Mouse (Mus musculus) heart, embryonic 14.5 days (tissue): ENCODE measurements around the gene Tpra1. TPM values are rescaled to one million over a fixed set of nuclear protein-coding genes. Genes with fewer than 3 reads are reported as not detected.

ENCODE experiments used
- ATAC-seq: fragments of 200-750 bp; cut with Nextera tagmentation; 2 replicates; pipeline ENCODE4 v1.8.0; 2017; ENCODE audit warnings: low read depth, moderate TSS enrichment; ENCODE audit not compliant: insufficient number of reproducible peaks, insufficient read depth, low FRiP score
- H3K27ac ChIP-seq, 2 experiments: fragments of 200-500 bp in 1 of 2; fragments of 300-500 bp in 1 of 2; sonication (generic) in 1 of 2; replicated peaks in 1 of 2; 2 replicates each; pipeline ENCODE4 v1.5.1; 2012 to 2014; ENCODE audit warnings: low read depth in 2 of 2, low read length in 2 of 2, control low read depth in 1 of 2, mild to moderate bottlenecking in 1 of 2, mixed read lengths in 1 of 2; ENCODE audit not compliant: control insufficient read depth in 1 of 2, insufficient read depth in 1 of 2
- H3K27me3 ChIP-seq: fragments of 300-500 bp; sonication (generic); 2 replicates; pipeline ENCODE4 v1.6.1; 2014; ENCODE audit warnings: mild to moderate bottlenecking, low read length, control low read depth; ENCODE audit not compliant: control insufficient read depth, insufficient read depth
- H3K36me3 ChIP-seq: fragments of 300-500 bp; sonication (generic); 2 replicates; pipeline ENCODE4 v1.6.1; 2014; ENCODE audit warnings: mild to moderate bottlenecking, control low read depth, low read length, mixed read lengths; ENCODE audit not compliant: control insufficient read depth, insufficient read depth
- H3K4me1 ChIP-seq, 2 experiments: fragments of 200-500 bp in 1 of 2; fragments of 300-500 bp in 1 of 2; sonication (generic) in 1 of 2; 2 replicates each; pipeline ENCODE4 v1.6.1; 2012 to 2014; ENCODE audit warnings: low read length in 2 of 2, control low read depth in 1 of 2, mixed read lengths in 1 of 2; ENCODE audit not compliant: control insufficient read depth in 2 of 2, insufficient read depth in 2 of 2
- H3K4me2 ChIP-seq: fragments of 300-500 bp; sonication (generic); 2 replicates; pipeline ENCODE4 v1.6.1; 2014; ENCODE audit warnings: mild to moderate bottlenecking, low read length
- H3K4me3 ChIP-seq, 2 experiments: fragments of 200-500 bp in 1 of 2; fragments of 300-500 bp in 1 of 2; sonication (generic) in 1 of 2; 2 replicates each; pipeline ENCODE4 v1.5.1; 2012 to 2014; ENCODE audit warnings: low read length in 2 of 2, mild to moderate bottlenecking in 2 of 2, control low read depth in 1 of 2, low read depth in 1 of 2, moderate library complexity in 1 of 2; ENCODE audit not compliant: control insufficient read depth in 1 of 2, insufficient read depth in 1 of 2
- H3K9ac ChIP-seq: fragments of 300-500 bp; sonication (generic); 2 replicates; pipeline ENCODE4 v1.6.1; 2014; ENCODE audit warnings: mild to moderate bottlenecking, low read length
- H3K9me3 ChIP-seq: fragments of 300-500 bp; sonication (generic); 2 replicates; pipeline ENCODE4 v1.6.1; 2016; ENCODE audit warnings: low read length, control low read depth; ENCODE audit not compliant: control insufficient read depth
- WGBS: fragments of 180-500 bp; shearing (Covaris S2); extraction: QIAGEN DNeasy Blood & Tissue Kit; methylation state at CpG from one replicate; pipeline ENCODE4 v1.1.7; 2014; 5-methylcytosine and 5-hydroxymethylcytosine counted together
- polyA plus RNA-seq: library from polyadenylated mRNA; unstranded; fragments of >200 nt; fragmentation: Nextera tagmentation; extraction: Ambion mirVana; gene quantifications from 2 replicates; pipeline ENCODE4 v1.2.1, GENCODE M21; 2014

Gene Tpra1
- polyA plus RNA-seq, 1 experiment from 2014 or later, result 39.5 TPM

DNA sequence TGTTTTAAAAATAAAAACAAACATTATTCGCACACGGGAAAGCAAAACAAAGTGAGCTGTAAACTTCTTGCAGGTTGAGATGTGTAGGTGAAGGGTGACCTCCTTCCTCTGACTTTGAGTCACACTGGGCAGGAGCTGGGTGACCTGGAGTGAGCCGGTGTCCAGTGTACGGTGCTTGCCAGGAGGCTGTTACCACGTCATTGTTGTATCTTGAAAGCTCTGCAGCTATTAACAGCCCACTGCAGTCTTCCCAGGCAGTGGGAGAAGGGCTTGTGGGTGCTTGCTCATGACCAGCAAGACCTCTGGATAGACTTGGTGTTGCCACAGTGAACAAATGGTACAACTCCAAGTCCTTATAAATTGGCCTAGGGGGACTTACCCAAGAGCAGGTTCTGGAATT, 12.7 kb downstream of the Tpra1 start:
- peaks cover 15 to 22% of the 10 kb centered on the region in 2 experiments for H3K4me1 ChIP-seq
- H3K4me2 ChIP-seq, result no peak overlapping the region
- no peak overlapping the region for H3K4me3 ChIP-seq
- no peak overlapping the region for H3K9ac ChIP-seq
- H3K27me3 ChIP-seq, result no peaks in the 10 kb centered on the region
- H3K36me3 ChIP-seq, result peaks cover 22% of the 10 kb centered on the region
- no peaks in the 10 kb centered on the region for H3K9me3 ChIP-seq
- no peak for ATAC-seq
- peak overlapping the region in 1 of 2 experiments; percentile 46; a peak in 2 of 4 replicates for H3K27ac ChIP-seq
- WGBS, result 42% methylated on average over 5 of the region's 5 CpGs

DNA sequence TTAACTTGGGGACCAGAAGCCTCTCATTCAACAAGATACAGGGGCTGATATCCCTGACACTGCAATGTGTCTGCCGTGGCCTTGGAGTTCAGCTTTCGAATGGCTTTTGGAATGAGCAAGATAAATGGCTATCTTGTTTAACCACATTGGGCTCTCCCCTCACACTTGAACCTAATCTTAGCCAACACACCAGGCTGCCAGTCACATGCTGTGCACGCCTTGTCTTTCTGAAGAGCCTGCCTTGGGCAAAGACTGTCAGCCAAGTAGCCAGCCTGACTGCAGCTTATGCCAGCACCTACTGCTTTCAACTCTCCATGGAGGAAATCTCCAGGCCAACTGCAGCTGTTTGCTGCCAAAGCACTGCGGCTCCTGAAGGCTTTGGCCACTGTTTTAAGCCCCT, 13.5 kb downstream of the Tpra1 start:
- Histone ChIP-seq H3K4me1 (peaks cover 17 to 22% of the 10 kb centered on the region in 2 experiments), H3K9me3 (no peaks in the 10 kb centered on the region), H3K27ac (peak overlapping the region; percentile 46 to 54), H3K27me3 (no peaks in the 10 kb centered on the region), H3K4me2 (no peak overlapping the region), H3K4me3 (no peak overlapping the region), H3K36me3 (peaks cover 15% of the 10 kb centered on the region), H3K9ac (no peak overlapping the region)
- 31% methylated on average over 4 of the region's 4 CpGs for WGBS
- no peak for ATAC-seq

DNA sequence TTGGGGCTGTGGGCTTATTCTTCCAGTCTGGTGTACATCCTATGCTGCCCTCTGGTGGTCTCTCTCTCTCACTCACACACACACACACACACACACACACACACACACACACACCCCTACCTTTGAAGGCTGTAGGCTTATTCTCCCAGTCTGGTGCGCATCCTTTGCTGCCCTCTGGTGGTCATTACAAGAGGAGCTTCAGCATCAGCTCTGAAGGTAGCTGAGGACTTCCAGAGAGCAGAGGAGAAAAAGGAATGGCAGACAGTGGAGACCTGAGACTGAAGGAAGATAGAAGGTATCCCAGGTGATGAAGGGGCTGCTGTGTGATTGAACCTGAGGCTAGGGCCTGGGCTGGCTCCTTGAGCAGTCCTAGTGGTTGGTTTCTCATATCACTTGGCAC, 14.1 kb downstream of the Tpra1 start:
- Histone ChIP-seq H3K9me3 (no peaks in the 10 kb centered on the region), H3K27ac (0 out of 4 replicates have a peak overlapping the region, but pooled peaks of 1 of the 2 experiments have one; percentile 54), H3K4me1 (peaks cover 17 to 22% of the 10 kb centered on the region in 2 experiments), H3K4me2 (no peak overlapping the region), H3K27me3 (no peaks in the 10 kb centered on the region), H3K9ac (no peak overlapping the region), H3K4me3 (no peak overlapping the region), H3K36me3 (peaks cover 14% of the 10 kb centered on the region)
- ATAC-seq, result no peak
- WGBS, result 65% methylated on average over 1 of the region's 1 CpGs

DNA sequence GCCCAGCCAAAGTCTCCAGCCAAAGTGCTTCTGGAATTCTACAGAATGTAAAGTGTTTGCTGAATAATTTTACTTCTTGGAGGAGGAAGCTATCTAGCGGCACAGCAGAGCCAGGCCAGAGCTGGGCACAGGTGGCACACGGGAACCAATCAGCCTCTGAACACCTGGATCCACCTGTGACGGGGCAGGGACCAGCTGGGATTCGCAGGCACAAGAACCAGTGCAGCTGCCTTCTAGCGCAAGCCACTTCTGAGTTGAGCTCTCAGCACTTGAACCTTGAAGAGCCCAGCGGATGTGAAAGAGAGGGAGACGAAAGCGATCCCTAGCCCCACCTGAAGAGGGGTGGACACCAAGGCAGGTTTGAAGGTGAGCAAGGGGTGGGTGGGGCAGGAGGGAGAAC, 16.8 kb downstream of the Tpra1 start:
- H3K4me2 ChIP-seq, result no peak overlapping the region
- no peak overlapping the region for H3K27ac ChIP-seq
- H3K9ac ChIP-seq, result no peak overlapping the region
- ATAC-seq, result no peak
- no peak overlapping the region for H3K4me3 ChIP-seq
- H3K36me3 ChIP-seq, result no peaks in the 10 kb centered on the region
- peaks cover 12 to 15% of the 10 kb centered on the region in 2 experiments for H3K4me1 ChIP-seq
- no peaks in the 10 kb centered on the region for H3K27me3 ChIP-seq
- WGBS, result 76% methylated on average over 8 of the region's 8 CpGs
- H3K9me3 ChIP-seq, result no peaks in the 10 kb centered on the region

DNA sequence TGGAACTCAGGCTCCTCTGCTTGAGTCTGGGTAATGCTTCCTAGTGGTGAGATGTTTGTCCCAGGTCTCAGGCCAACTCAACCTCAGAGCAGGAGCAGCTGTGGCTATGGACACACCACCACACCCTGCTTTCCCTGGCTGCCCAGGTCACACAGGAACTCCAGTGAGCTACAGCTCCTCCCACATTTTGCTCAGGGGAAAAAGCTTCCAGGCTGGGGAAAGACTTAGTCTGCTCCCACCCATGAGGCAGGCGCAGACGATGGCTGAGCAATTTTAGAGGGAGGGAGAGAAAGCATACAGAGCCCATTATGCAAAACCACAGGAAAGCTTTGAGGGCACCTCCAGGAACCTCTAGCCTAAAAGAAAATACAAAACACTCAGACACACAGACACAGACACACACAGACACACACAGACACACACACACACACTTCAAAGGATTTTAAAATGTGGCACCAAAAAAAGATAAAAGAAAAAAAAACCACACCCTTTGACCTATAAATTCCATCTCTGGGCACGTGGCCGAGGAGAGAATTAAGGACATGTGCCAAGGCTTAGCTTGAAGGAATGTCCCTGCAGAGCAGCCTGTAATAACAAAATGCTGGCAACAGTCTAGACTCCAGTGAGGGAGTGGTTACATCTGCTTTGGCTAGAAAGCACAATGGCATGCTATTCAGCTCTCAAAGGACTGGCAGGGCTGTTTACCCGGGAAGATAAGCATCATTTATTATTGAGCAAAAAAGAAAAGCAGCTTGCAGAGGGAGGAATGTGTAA, 22.6 kb downstream of the Tpra1 start:
- H3K36me3 ChIP-seq, result no peaks in the 10 kb centered on the region
- no peak overlapping the region for H3K4me3 ChIP-seq
- H3K4me2 ChIP-seq, result no peak overlapping the region
- no peaks in the 10 kb centered on the region for H3K27me3 ChIP-seq
- no peak overlapping the region for H3K9ac ChIP-seq
- ATAC-seq, result peak; percentile 70
- H3K4me1 ChIP-seq, result peaks cover 27 to 46% of the 10 kb centered on the region in 2 experiments
- peak overlapping the region; percentile 48 to 61 for H3K27ac ChIP-seq
- no peaks in the 10 kb centered on the region for H3K9me3 ChIP-seq
- 21% methylated on average over 5 of the region's 5 CpGs for WGBS

DNA sequence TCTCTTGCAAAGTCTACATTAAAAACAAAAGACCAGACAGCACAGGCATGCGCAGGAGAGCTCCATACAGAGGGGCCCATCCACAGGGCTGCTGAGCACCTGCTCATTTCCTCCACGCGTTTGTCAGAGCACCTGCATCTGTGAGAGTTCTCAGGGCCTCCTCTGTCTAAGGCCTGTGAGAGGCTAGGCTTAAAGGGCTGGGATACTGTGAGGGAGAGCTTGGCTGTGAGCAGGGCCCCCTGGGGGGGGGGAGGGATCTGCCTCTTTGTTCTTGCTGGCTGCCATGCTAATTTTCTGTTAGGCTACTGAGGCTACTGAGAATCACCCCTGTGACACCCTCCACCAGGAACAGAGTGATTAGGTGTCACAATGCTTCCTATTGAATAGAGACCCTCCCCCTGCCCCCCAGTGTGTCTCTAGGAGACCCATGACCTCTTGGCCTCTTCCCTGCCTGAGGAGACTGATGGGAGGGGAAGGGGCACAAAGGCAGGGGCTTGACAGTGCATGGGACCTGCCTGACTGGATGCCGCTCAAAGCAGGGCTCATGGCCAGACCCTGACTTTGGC, 23.7 kb downstream of the Tpra1 start:
- Histone ChIP-seq H3K9ac (no peak overlapping the region), H3K4me2 (no peak overlapping the region), H3K36me3 (no peaks in the 10 kb centered on the region), H3K9me3 (no peaks in the 10 kb centered on the region), H3K27ac (peak overlapping the region in 1 of 2 experiments; percentile 10; a peak in 1 of 4 replicates), H3K4me1 (peaks cover 24 to 51% of the 10 kb centered on the region in 2 experiments), H3K4me3 (no peak overlapping the region), H3K27me3 (no peaks in the 10 kb centered on the region)
- no peak for ATAC-seq
- WGBS, result 31% methylated on average over 4 of the region's 4 CpGs

DNA sequence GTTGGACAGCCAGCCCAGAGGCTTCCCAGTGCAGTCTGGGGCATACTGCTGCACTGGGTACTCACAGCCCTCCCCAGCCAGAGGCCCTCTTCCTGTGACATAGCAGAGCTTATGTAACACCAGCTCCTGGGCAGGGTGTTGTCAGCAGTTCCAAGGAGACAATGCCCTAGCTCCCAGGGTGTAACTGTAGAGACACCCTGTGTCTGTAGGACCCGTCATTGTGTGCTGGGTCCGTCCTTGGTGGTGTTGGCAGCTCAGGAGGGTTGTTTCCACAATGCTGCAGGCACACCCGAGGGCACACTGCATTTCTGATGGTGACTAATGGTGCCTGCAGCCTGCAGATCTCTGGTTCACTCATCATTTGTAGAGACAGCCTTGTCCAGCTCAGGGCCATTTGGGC, 24.8 kb downstream of the Tpra1 start:
- no peaks in the 10 kb centered on the region for H3K9me3 ChIP-seq
- no peaks in the 10 kb centered on the region for H3K36me3 ChIP-seq
- peaks cover 24 to 51% of the 10 kb centered on the region in 2 experiments for H3K4me1 ChIP-seq
- no peaks in the 10 kb centered on the region for H3K27me3 ChIP-seq
- peak; percentile 27; the same call in 1 of the 2 replicates for ATAC-seq
- 28% methylated on average over 3 of the region's 3 CpGs for WGBS
- H3K9ac ChIP-seq, result no peak overlapping the region
- H3K4me2 ChIP-seq, result no peak overlapping the region
- H3K27ac ChIP-seq, result peak overlapping the region in 1 of 2 experiments; percentile 20; a peak in 1 of 4 replicates
- no peak overlapping the region for H3K4me3 ChIP-seq
